Mouse (Mus musculus): ENCODE measurements around the gene P2ry1. TPM values are rescaled to one million over a fixed set of nuclear protein-coding genes. Genes with fewer than 3 reads are reported as not detected.

The P2ry1 gene
- polyA plus RNA-seq (2014; fragmentation: Nextera tagmentation; extraction: Ambion mirVana): 5.3 and 5.7 TPM in 2 replicates

DNA sequence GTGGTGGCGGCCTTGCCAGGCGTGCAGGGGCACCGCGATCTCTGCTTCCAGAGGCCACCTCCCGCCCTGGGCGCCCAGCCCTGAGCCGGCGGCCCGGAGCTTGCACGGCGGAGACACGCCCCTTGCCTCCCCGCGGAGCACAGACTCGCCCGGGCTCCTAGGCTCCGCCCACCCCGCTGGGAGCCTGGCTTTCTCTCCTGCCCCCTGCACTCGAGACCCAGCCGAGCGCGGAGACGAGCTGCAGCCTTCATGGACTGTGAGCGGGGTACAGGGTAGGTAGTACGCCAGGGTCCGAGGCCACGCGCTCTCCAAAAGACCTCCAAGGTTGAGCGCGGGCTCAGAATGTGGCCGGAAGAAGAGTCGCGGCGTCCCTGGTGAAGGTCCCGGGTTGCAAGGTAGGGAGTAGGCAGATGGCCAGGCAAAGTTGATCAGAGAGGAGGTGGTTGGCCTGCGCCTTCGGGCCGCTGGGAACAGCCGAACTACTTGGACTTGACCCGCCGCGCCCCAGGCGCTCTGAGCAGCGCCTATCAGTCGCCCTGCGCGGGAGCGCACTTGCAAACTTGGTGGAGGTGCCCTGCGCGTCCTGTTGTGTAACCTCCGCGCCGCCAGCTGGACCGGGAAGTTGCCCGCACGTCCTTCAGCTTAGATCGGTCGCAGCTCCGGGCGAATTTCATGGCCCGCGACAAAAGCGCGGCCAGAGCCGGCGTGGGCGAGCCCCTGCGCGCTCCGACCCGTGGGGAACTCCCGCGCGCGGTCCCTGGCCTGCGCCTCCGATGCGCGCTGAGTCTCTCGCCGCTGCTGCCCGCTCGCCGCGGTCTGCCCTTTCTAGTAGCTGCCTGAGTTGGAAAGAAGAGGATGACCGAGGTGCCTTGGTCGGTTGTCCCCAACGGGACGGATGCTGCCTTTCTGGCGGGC, at the start of gene P2ry1:
P2ry1 (plus strand) TSS at position 209 of the 915 bp plus-strand sequence.
- Histone ChIP-seq H3K9me3 (ENCODE audit: control insufficient read depth, low read length) (no peaks in the 10 kb centered on the region), H3K36me3 (replicated peaks; ENCODE audit: control insufficient read depth, insufficient read depth) (no peaks in the 10 kb centered on the region), H3K4me3 (replicated peaks; ENCODE audit: low read length) (peak within 1 kb of the TSS; percentile 84), H3K4me1 (replicated peaks; ENCODE audit: control insufficient read depth, insufficient read depth, low read length) (peaks cover 6% of the 10 kb centered on the region; the same call in 1 of the 2 replicates), H3K9ac (peak within 1 kb of the TSS; percentile 73), H3K4me2 (replicated peaks) (peak within 1 kb of the TSS; percentile 99), H3K27me3 (ENCODE audit: control insufficient read depth, insufficient read depth, low read length) (peaks cover 12% of the 10 kb centered on the region; the same call in 1 of the 2 replicates), H3K27ac (no peak within 1 kb of the TSS)
- ATAC-seq (ENCODE audit: low FRiP score): peak; percentile 96
- DNase-seq (ENCODE audit: low spot score): peak; percentile 67
- under 1% methylated on average over 87 of the region's 90 CpGs for WGBS

DNA sequence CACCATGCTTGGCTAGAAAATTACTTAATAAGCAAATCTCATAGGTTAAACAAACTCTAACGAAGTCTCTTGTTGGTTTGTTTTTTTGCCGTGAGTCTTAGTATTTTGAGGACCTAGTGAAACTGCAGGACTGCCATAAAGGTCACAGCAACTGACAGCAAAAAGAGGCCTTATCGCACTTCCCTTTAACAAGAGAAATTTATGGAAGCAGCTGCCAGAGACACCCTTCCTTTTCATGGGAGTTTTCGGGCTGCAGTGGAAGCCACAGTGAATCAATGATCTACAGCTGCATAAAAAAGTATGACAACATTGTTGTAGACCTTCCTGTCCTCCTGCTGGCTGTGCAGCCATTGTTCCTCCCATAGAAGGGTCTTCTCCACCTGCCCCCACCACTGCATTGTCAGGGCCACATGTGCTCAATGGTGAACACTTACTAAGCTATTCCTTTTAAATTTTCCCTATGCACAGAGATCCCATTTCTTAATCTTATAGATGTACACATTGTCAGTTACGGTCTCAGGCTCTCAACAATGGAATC, 49.3 kb upstream of the P2ry1 start:
- H3K9ac ChIP-seq: no peak overlapping the region
- H3K36me3 ChIP-seq (replicated peaks; ENCODE audit: control insufficient read depth, insufficient read depth): no peaks in the 10 kb centered on the region
- DNase-seq (ENCODE audit: low spot score): no peak
- WGBS: 88% methylated on average over 5 of the region's 5 CpGs
- no peak overlapping the region for H3K4me3 ChIP-seq (replicated peaks; ENCODE audit: low read length)
- no peak overlapping the region for H3K4me2 ChIP-seq (replicated peaks)
- no peak for ATAC-seq (ENCODE audit: low FRiP score)
- H3K4me1 ChIP-seq (replicated peaks; ENCODE audit: control insufficient read depth, insufficient read depth, low read length): no peaks in the 10 kb centered on the region
- H3K27me3 ChIP-seq (ENCODE audit: control insufficient read depth, insufficient read depth, low read length): no peaks in the 10 kb centered on the region
- H3K27ac ChIP-seq: no peak overlapping the region
- no peaks in the 10 kb centered on the region for H3K9me3 ChIP-seq (ENCODE audit: control insufficient read depth, low read length)

GRCm38 (mm10) chr3:60954073-60954472, 48.5 kb upstream of the P2ry1 start:
- no peaks in the 10 kb centered on the region for H3K36me3 ChIP-seq (replicated peaks; ENCODE audit: control insufficient read depth, insufficient read depth)
- WGBS: 81% methylated on average over 2 of the region's 2 CpGs
- no peak overlapping the region for H3K4me3 ChIP-seq (replicated peaks; ENCODE audit: low read length)
- H3K9ac ChIP-seq: no peak overlapping the region
- no peaks in the 10 kb centered on the region for H3K9me3 ChIP-seq (ENCODE audit: control insufficient read depth, low read length)
- H3K4me2 ChIP-seq (replicated peaks): no peak overlapping the region
- ATAC-seq (ENCODE audit: low FRiP score): no peak
- no peak for DNase-seq (ENCODE audit: low spot score)
- no peaks in the 10 kb centered on the region for H3K27me3 ChIP-seq (ENCODE audit: control insufficient read depth, insufficient read depth, low read length)
- H3K27ac ChIP-seq: no peak overlapping the region
- H3K4me1 ChIP-seq (replicated peaks; ENCODE audit: control insufficient read depth, insufficient read depth, low read length): no peaks in the 10 kb centered on the region

- H3K4me3 ChIP-seq (replicated peaks; ENCODE audit: low read length): no peak overlapping the region
- H3K9ac ChIP-seq: no peak overlapping the region
- no peak overlapping the region for H3K4me2 ChIP-seq (replicated peaks)
- H3K9me3 ChIP-seq (ENCODE audit: control insufficient read depth, low read length): no peaks in the 10 kb centered on the region
- WGBS: 89% methylated on average over 2 of the region's 2 CpGs
- no peaks in the 10 kb centered on the region for H3K4me1 ChIP-seq (replicated peaks; ENCODE audit: control insufficient read depth, insufficient read depth, low read length)
- H3K36me3 ChIP-seq (replicated peaks; ENCODE audit: control insufficient read depth, insufficient read depth): no peaks in the 10 kb centered on the region
- ATAC-seq (ENCODE audit: low FRiP score) (no peak), DNase-seq (ENCODE audit: low spot score) (no peak)
- no peaks in the 10 kb centered on the region for H3K27me3 ChIP-seq (ENCODE audit: control insufficient read depth, insufficient read depth, low read length)
- no peak overlapping the region for H3K27ac ChIP-seq
Observed at GRCm38 (mm10) chr3:60958769-60959168, 43.8 kb upstream of the P2ry1 start.

DNA sequence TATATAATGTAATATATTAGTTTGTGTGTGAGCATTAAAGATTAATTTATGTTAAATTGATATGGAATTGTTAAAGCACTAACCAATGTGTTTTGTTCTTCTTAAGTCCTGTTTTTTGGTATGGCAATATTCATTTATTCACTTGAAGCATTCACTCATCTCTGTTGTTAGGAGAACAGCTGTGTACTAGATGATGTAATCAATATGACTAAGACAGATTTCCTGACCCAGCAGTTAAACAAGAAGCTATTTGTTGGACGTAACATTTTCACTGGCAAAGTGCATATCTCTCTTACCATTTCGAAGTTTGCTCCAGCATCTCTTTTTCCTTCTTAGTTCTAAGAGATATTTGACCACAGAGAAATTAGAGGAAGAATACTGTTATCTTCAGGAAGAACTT, 37.5 kb upstream of the P2ry1 start:
- Histone ChIP-seq H3K27me3 (ENCODE audit: control insufficient read depth, insufficient read depth, low read length) (no peaks in the 10 kb centered on the region), H3K36me3 (replicated peaks; ENCODE audit: control insufficient read depth, insufficient read depth) (no peaks in the 10 kb centered on the region), H3K27ac (no peak overlapping the region), H3K4me3 (replicated peaks; ENCODE audit: low read length) (no peak overlapping the region), H3K4me1 (replicated peaks; ENCODE audit: control insufficient read depth, insufficient read depth, low read length) (no peaks in the 10 kb centered on the region), H3K9ac (no peak overlapping the region), H3K9me3 (ENCODE audit: control insufficient read depth, low read length) (no peaks in the 10 kb centered on the region), H3K4me2 (replicated peaks) (no peak overlapping the region)
- ATAC-seq (ENCODE audit: low FRiP score) (no peak), DNase-seq (ENCODE audit: low spot score) (no peak)
- 78% methylated on average over 2 of the region's 2 CpGs for WGBS

GRCm38 (mm10) chr3:60974944-60975343, 27.7 kb upstream of the P2ry1 start:
- Histone ChIP-seq H3K4me2 (replicated peaks) (no peak overlapping the region), H3K27ac (no peak overlapping the region), H3K4me1 (replicated peaks; ENCODE audit: control insufficient read depth, insufficient read depth, low read length) (no peaks in the 10 kb centered on the region), H3K36me3 (replicated peaks; ENCODE audit: control insufficient read depth, insufficient read depth) (no peaks in the 10 kb centered on the region), H3K9me3 (ENCODE audit: control insufficient read depth, low read length) (no peaks in the 10 kb centered on the region), H3K27me3 (ENCODE audit: control insufficient read depth, insufficient read depth, low read length) (no peaks in the 10 kb centered on the region), H3K4me3 (replicated peaks; ENCODE audit: low read length) (no peak overlapping the region), H3K9ac (no peak overlapping the region)
- 90% methylated on average over 1 of the region's 1 CpGs for WGBS
- ATAC-seq (ENCODE audit: low FRiP score) (no peak), DNase-seq (ENCODE audit: low spot score) (no peak)

- no peaks in the 10 kb centered on the region for H3K4me1 ChIP-seq (replicated peaks; ENCODE audit: control insufficient read depth, insufficient read depth, low read length)
- DNase-seq (ENCODE audit: low spot score): no peak
- no peak overlapping the region for H3K4me3 ChIP-seq (replicated peaks; ENCODE audit: low read length)
Observed at GRCm38 (mm10) chr3:60982109-60982508, 20.5 kb upstream of the P2ry1 start.

GRCm38 (mm10) chr3:60998064-60998463, 4.5 kb upstream of the P2ry1 start:
- Histone ChIP-seq H3K36me3 (replicated peaks; ENCODE audit: control insufficient read depth, insufficient read depth) (no peaks in the 10 kb centered on the region), H3K27ac (no peak overlapping the region), H3K4me2 (replicated peaks) (no peak overlapping the region), H3K4me1 (replicated peaks; ENCODE audit: control insufficient read depth, insufficient read depth, low read length) (peaks cover 6% of the 10 kb centered on the region; the same call in 1 of the 2 replicates), H3K27me3 (ENCODE audit: control insufficient read depth, insufficient read depth, low read length) (peaks cover 4% of the 10 kb centered on the region; the same call in 1 of the 2 replicates), H3K9me3 (ENCODE audit: control insufficient read depth, low read length) (no peaks in the 10 kb centered on the region), H3K4me3 (replicated peaks; ENCODE audit: low read length) (no peak overlapping the region), H3K9ac (no peak overlapping the region)
- ATAC-seq (ENCODE audit: low FRiP score): no peak
- 79% methylated on average over 3 of the region's 3 CpGs for WGBS
- no peak for DNase-seq (ENCODE audit: low spot score)

More at GRCm38 (mm10) chr3:60982109-60982508, 20.5 kb upstream of the P2ry1 start:
- no peak overlapping the region for H3K4me2 ChIP-seq (replicated peaks)
- H3K27ac ChIP-seq: no peak overlapping the region
- no peaks in the 10 kb centered on the region for H3K9me3 ChIP-seq (ENCODE audit: control insufficient read depth, low read length)
- no peak overlapping the region for H3K9ac ChIP-seq
- no peak for ATAC-seq (ENCODE audit: low FRiP score)
- no peaks in the 10 kb centered on the region for H3K27me3 ChIP-seq (ENCODE audit: control insufficient read depth, insufficient read depth, low read length)
- H3K36me3 ChIP-seq (replicated peaks; ENCODE audit: control insufficient read depth, insufficient read depth): no peaks in the 10 kb centered on the region
- WGBS: 93% methylated on average over 3 of the region's 3 CpGs

DNA sequence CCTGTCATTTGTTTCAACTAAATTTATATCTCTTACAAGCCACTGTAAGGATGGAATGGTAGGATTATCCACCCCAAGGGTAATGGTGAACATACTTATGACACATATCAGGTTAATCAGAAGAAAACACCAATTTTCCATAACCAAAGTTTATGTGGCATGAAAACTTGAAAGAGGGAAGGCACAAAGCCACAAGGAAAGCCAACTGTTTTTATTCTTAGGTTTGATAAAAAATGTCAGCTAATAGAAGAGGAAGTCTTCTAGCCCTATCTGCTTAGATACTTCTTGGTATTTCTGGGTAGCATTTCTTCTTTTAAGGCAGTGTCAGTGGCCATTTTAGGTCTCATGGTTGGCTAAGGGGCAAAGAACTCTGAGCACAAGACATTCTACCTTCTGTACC, 2.9 kb upstream of the P2ry1 start:
- H3K4me3 ChIP-seq (replicated peaks; ENCODE audit: low read length): no peak overlapping the region

More for the DNA sequence above, 2.9 kb upstream of the P2ry1 start:
- Histone ChIP-seq H3K4me2 (replicated peaks) (no peak overlapping the region), H3K27ac (no peak overlapping the region), H3K4me1 (replicated peaks; ENCODE audit: control insufficient read depth, insufficient read depth, low read length) (peaks cover 6% of the 10 kb centered on the region; the same call in 1 of the 2 replicates), H3K9me3 (ENCODE audit: control insufficient read depth, low read length) (no peaks in the 10 kb centered on the region), H3K9ac (no peak overlapping the region), H3K27me3 (ENCODE audit: control insufficient read depth, insufficient read depth, low read length) (peaks cover 12% of the 10 kb centered on the region; the same call in 1 of the 2 replicates), H3K36me3 (replicated peaks; ENCODE audit: control insufficient read depth, insufficient read depth) (no peaks in the 10 kb centered on the region)
- ATAC-seq (ENCODE audit: low FRiP score) (no peak), DNase-seq (ENCODE audit: low spot score) (no peak)
